Mouse (Mus musculus) lung, embryonic 15.5 days (tissue): Measurements from ENCODE around the gene Cyb5r2. TPM values are rescaled to one million over a fixed set of nuclear protein-coding genes. Genes with fewer than 3 reads are reported as not detected.

ENCODE experiments used
- ATAC-seq: fragments of 200-750 bp; cut with Nextera tagmentation; 2 replicates; pipeline ENCODE4 v1.8.0; 2017; ENCODE audit warnings: moderate number of reproducible peaks, borderline replicate concordance; ENCODE audit not compliant: low FRiP score, low TSS enrichment; ENCODE audit errors: extremely low read depth
- H3K27ac ChIP-seq: fragments of 300-500 bp; sonication (generic); 2 replicates; pipeline ENCODE4 v1.5.1; 2015; ENCODE audit warnings: moderate library complexity, mild to moderate bottlenecking, inconsistent platforms
- H3K27me3 ChIP-seq: fragments of 300-500 bp; sonication (generic); 2 replicates; pipeline ENCODE4 v1.6.1; 2015; ENCODE audit warnings: inconsistent platforms
- H3K36me3 ChIP-seq: fragments of 300-500 bp; sonication (generic); 2 replicates; pipeline ENCODE4 v1.6.1; 2015; ENCODE audit warnings: inconsistent platforms
- H3K4me1 ChIP-seq: fragments of 300-500 bp; sonication (generic); 2 replicates; pipeline ENCODE4 v1.6.1; 2015; ENCODE audit warnings: inconsistent platforms
- H3K4me2 ChIP-seq: fragments of 300-500 bp; sonication (generic); 2 replicates; pipeline ENCODE4 v1.6.1; 2015; ENCODE audit warnings: inconsistent platforms, mild to moderate bottlenecking, moderate library complexity
- H3K4me3 ChIP-seq: fragments of 300-500 bp; sonication (generic); 2 replicates; pipeline ENCODE4 v1.5.1; 2015; ENCODE audit warnings: mild to moderate bottlenecking, inconsistent platforms
- H3K9ac ChIP-seq: fragments of 300-500 bp; sonication (generic); 2 replicates; pipeline ENCODE4 v1.6.1; 2015; ENCODE audit warnings: inconsistent platforms
- H3K9me3 ChIP-seq: fragments of 300-500 bp; sonication (generic); 2 replicates; pipeline ENCODE4 v1.6.1; 2016; ENCODE audit warnings: inconsistent platforms
- WGBS: fragments of 180-500 bp; shearing (Covaris S2); methylation state at CpG from one replicate; pipeline ENCODE4 v1.1.7; 2015; 5-methylcytosine and 5-hydroxymethylcytosine counted together
- polyA plus RNA-seq: library from polyadenylated mRNA; unstranded; fragments of >200 nt; fragmentation: Nextera tagmentation; extraction: Ambion mirVana; gene quantifications from 2 replicates; pipeline ENCODE4 v1.2.1, GENCODE M21; 2015

Cyb5r2 gene
- 0.20 and 0.21 TPM in 2 replicates for polyA plus RNA-seq

GRCm38 (mm10) chr7:107757308-107758151 lies at the start of gene Cyb5r2:
TSS of gene Cyb5r2 (minus strand) at chr7:107758032.
- Histone ChIP-seq H3K9me3 (no peaks in the 10 kb centered on the region), H3K36me3 (no peaks in the 10 kb centered on the region), H3K27me3 (no peaks in the 10 kb centered on the region), H3K4me3 (peak within 1 kb of the TSS; percentile 21), H3K27ac (no peak within 1 kb of the TSS), H3K9ac (no peak within 1 kb of the TSS), H3K4me1 (peaks cover 5% of the 10 kb centered on the region), H3K4me2 (peak within 1 kb of the TSS; percentile 49)
- WGBS, result 9% methylated on average over 23 of the region's 23 CpGs
- peak; percentile 71; the same call in 1 of the 2 replicates for ATAC-seq

- no peak overlapping the region for H3K4me2 ChIP-seq
- ATAC-seq, result no peak
- H3K27ac ChIP-seq, result no peak overlapping the region
- 67% methylated on average over 3 of the region's 3 CpGs for WGBS
- no peak overlapping the region for H3K4me3 ChIP-seq
- H3K9me3 ChIP-seq, result no peaks in the 10 kb centered on the region
- H3K36me3 ChIP-seq, result no peaks in the 10 kb centered on the region
- H3K27me3 ChIP-seq, result no peaks in the 10 kb centered on the region
- H3K9ac ChIP-seq, result no peak overlapping the region
- H3K4me1 ChIP-seq, result no peaks in the 10 kb centered on the region
Observed at GRCm38 (mm10) chr7:107802138-107802537, 44.3 kb upstream of the Cyb5r2 start.

GRCm38 (mm10) chr7:107801108-107801507 lies 43.3 kb upstream of the Cyb5r2 start, which contains the start of gene Ovch2:
TSS of gene Ovch2 (minus strand) at chr7:107801208.
- Histone ChIP-seq H3K4me1 (no peaks in the 10 kb centered on the region), H3K36me3 (no peaks in the 10 kb centered on the region), H3K27ac (no peak within 1 kb of the TSS), H3K9ac (no peak within 1 kb of the TSS), H3K4me2 (no peak within 1 kb of the TSS), H3K4me3 (no peak within 1 kb of the TSS), H3K27me3 (no peaks in the 10 kb centered on the region), H3K9me3 (no peaks in the 10 kb centered on the region)
- WGBS, result 84% methylated on average over 2 of the region's 2 CpGs
- no peak for ATAC-seq

GRCm38 (mm10) chr7:107796500-107796899 lies 38.7 kb upstream of the Cyb5r2 start:
- Histone ChIP-seq H3K27me3 (no peaks in the 10 kb centered on the region), H3K4me3 (no peak overlapping the region), H3K9ac (no peak overlapping the region), H3K9me3 (no peaks in the 10 kb centered on the region), H3K27ac (no peak overlapping the region), H3K36me3 (no peaks in the 10 kb centered on the region), H3K4me1 (no peaks in the 10 kb centered on the region), H3K4me2 (no peak overlapping the region)
- 71% methylated on average over 2 of the region's 2 CpGs for WGBS
- ATAC-seq, result no peak

- Histone ChIP-seq H3K4me1 (no peaks in the 10 kb centered on the region), H3K9ac (no peak overlapping the region), H3K27ac (no peak overlapping the region), H3K4me3 (no peak overlapping the region), H3K4me2 (no peak overlapping the region), H3K36me3 (no peaks in the 10 kb centered on the region), H3K9me3 (no peaks in the 10 kb centered on the region), H3K27me3 (no peaks in the 10 kb centered on the region)
- 55% methylated on average over 3 of the region's 3 CpGs for WGBS
- no peak for ATAC-seq
Observed at GRCm38 (mm10) chr7:107787977-107788620, 30.3 kb upstream of the Cyb5r2 start.

GRCm38 (mm10) chr7:107779611-107780010 lies 21.8 kb upstream of the Cyb5r2 start:
- H3K9ac ChIP-seq, result no peak overlapping the region
- no peak overlapping the region for H3K4me2 ChIP-seq
- no peaks in the 10 kb centered on the region for H3K36me3 ChIP-seq
- H3K4me3 ChIP-seq, result no peak overlapping the region
- H3K27me3 ChIP-seq, result no peaks in the 10 kb centered on the region
- no peaks in the 10 kb centered on the region for H3K9me3 ChIP-seq
- no peak for ATAC-seq
- WGBS, result 31% methylated on average over 4 of the region's 4 CpGs
- no peak overlapping the region for H3K27ac ChIP-seq
- H3K4me1 ChIP-seq, result no peaks in the 10 kb centered on the region

- Histone ChIP-seq H3K36me3 (no peaks in the 10 kb centered on the region), H3K9ac (no peak overlapping the region), H3K27ac (no peak overlapping the region), H3K4me3 (no peak overlapping the region), H3K27me3 (no peaks in the 10 kb centered on the region), H3K4me2 (no peak overlapping the region), H3K4me1 (no peaks in the 10 kb centered on the region), H3K9me3 (no peaks in the 10 kb centered on the region)
- no peak for ATAC-seq
- WGBS, result 44% methylated on average over 1 of the region's 1 CpGs
Observed at GRCm38 (mm10) chr7:107778216-107778615, 20.4 kb upstream of the Cyb5r2 start.

- Histone ChIP-seq H3K9me3 (no peaks in the 10 kb centered on the region), H3K9ac (no peak overlapping the region), H3K4me3 (no peak overlapping the region), H3K27me3 (no peaks in the 10 kb centered on the region), H3K36me3 (no peaks in the 10 kb centered on the region), H3K27ac (no peak overlapping the region), H3K4me2 (no peak overlapping the region), H3K4me1 (no peaks in the 10 kb centered on the region)
- ATAC-seq, result no peak
- WGBS, result 59% methylated on average over 6 of the region's 6 CpGs
Observed at GRCm38 (mm10) chr7:107770812-107771211, 13.0 kb upstream of the Cyb5r2 start.

- Histone ChIP-seq H3K36me3 (no peaks in the 10 kb centered on the region), H3K9me3 (no peaks in the 10 kb centered on the region), H3K4me1 (peaks cover 5% of the 10 kb centered on the region), H3K27ac (no peak overlapping the region), H3K27me3 (no peaks in the 10 kb centered on the region), H3K4me2 (no peak overlapping the region), H3K4me3 (no peak overlapping the region), H3K9ac (no peak overlapping the region)
- ATAC-seq, result no peak
- 91% methylated on average over 2 of the region's 2 CpGs for WGBS
Observed at GRCm38 (mm10) chr7:107756748-107757147, 1.1 kb downstream of the Cyb5r2 start.

- H3K27ac ChIP-seq, result no peak overlapping the region
- H3K4me2 ChIP-seq, result no peak overlapping the region
- H3K4me3 ChIP-seq, result no peak overlapping the region
- no peaks in the 10 kb centered on the region for H3K36me3 ChIP-seq
- no peaks in the 10 kb centered on the region for H3K27me3 ChIP-seq
- peaks cover 5% of the 10 kb centered on the region for H3K4me1 ChIP-seq
- 65% methylated on average over 3 of the region's 3 CpGs for WGBS
- no peaks in the 10 kb centered on the region for H3K9me3 ChIP-seq
- ATAC-seq, result no peak
- no peak overlapping the region for H3K9ac ChIP-seq
Observed at GRCm38 (mm10) chr7:107755905-107756304, 1.9 kb downstream of the Cyb5r2 start.

- H3K9ac ChIP-seq, result no peak overlapping the region
- H3K27ac ChIP-seq, result no peak overlapping the region
- no peaks in the 10 kb centered on the region for H3K9me3 ChIP-seq
- ATAC-seq, result no peak
- H3K4me3 ChIP-seq, result no peak overlapping the region
- no peak overlapping the region for H3K4me2 ChIP-seq
- H3K36me3 ChIP-seq, result no peaks in the 10 kb centered on the region
- 80% methylated on average over 10 of the region's 10 CpGs for WGBS
- H3K4me1 ChIP-seq, result no peaks in the 10 kb centered on the region
- H3K27me3 ChIP-seq, result no peaks in the 10 kb centered on the region
Observed at GRCm38 (mm10) chr7:107752031-107752520, 5.8 kb downstream of the Cyb5r2 start.

- Histone ChIP-seq H3K4me3 (no peak overlapping the region), H3K9ac (no peak overlapping the region), H3K4me2 (no peak overlapping the region), H3K4me1 (no peaks in the 10 kb centered on the region), H3K36me3 (no peaks in the 10 kb centered on the region), H3K9me3 (no peaks in the 10 kb centered on the region), H3K27me3 (no peaks in the 10 kb centered on the region), H3K27ac (no peak overlapping the region)
- ATAC-seq, result no peak
- WGBS, result 78% methylated on average over 4 of the region's 4 CpGs
Observed at GRCm38 (mm10) chr7:107749721-107750120, 8.1 kb downstream of the Cyb5r2 start.
